Mouse (Mus musculus): ENCODE data around the gene Mea1.

DNA sequence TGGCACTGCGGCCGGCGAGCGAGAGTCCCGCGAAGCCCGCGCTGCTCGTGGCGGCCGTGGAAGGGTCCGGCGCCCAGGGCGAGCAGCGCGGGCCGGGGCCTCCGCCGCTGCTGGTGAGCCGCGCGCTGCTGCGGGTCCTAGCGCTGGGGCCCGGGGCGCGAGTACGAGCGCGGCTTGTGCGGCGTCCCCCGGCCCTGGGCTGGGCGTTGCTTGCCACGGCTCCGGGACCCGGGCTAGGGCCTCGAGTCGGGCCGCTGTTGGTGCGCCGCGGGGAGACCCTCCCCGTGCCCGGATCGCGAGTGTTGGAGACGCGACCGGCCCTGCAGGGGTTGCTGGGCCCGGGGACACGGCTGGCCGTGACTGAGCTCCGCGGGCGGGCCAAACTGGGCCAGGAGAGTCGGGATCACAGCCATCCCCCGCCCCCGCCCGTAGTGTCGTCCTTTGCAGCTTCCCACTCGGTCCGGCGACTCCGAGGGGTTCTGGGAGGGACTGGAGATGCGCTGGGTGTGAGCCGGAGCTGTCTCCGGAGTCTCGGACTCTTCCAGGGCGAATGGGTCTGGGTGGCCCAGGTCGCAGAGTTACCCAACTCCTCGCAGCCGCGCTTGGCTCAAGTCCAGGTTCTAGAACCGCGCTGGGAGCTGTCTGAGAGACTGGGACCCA, 33.1 kb downstream of the Mea1 start:
- no peak for TF ChIP-seq CTCF (IDR thresholded peaks at IDR 0.05; ENCODE audit: low read depth)
- no peak for TF ChIP-seq EP300 (IDR thresholded peaks at IDR 0.05; ENCODE audit: low read depth)

Measured in heart, postnatal 0 days (tissue).